Mouse (Mus musculus) lung, adult 10 weeks (tissue): Measurements from ENCODE around the gene 4933405O20Rik. TPM values are rescaled to one million over a fixed set of nuclear protein-coding genes. Genes with fewer than 3 reads are reported as not detected.

ENCODE experiments used
- polyA plus RNA-seq: library from polyadenylated mRNA; stranded (reverse); fragments of 350-450 nt; fragmentation: Illumina TruSeq; extraction: RNeasy Lipid Tissue Mini Kit (QIAGEN cat#74804); gene quantifications from one replicate; pipeline ENCODE4 v1.2.3, GENCODE M21; 2014; ENCODE audit warnings: low read depth, low replicate concordance; ENCODE audit not compliant: insufficient read depth

Gene 4933405O20Rik
- not detected for polyA plus RNA-seq

GRCm38 (mm10) chr7:50598890-50599289 is at the start of gene 4933405O20Rik:
Gene 4933405O20Rik, plus strand, starts transcription at chr7:50599190.

